In the genomic region with DNA sequence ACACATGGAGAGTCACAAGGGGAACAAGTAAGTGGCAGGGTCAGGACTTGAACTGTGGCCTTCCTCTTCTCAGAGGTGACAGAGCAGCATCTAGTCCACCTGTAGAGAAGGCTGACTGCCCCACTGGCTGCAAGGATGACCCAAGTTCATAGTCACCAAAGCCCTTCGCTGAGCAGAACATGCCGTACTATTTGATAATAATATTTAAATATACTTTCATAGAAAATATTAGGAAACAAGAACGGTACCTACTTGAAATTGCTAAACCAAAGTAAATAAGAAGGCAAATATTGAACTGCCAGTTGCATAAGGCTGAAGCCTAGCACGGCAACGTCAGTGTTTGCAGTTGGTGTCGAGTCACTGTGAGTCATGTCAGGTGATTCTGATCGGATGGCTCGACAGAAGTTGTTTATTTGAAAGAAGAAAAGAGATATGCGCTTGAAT, we compare ENCODE assay signal across 13 mouse cellular contexts.
A peak's percentile ranks its signal among the peaks of the same experiment; 100 is the strongest.
DNase-seq lines count a peak whose midpoint lies in the region; ATAC-seq and TF ChIP-seq lines count a peak whose summit lies in the region.
"Had no signal": no experiment of that assay in that cellular context is flagged by ENCODE, and none has a peak within 500 bp of the region (broad histone marks: within the 10 kb centered on the region; RNA-seq: fewer than 3 reads in every experiment).

No protein-coding gene starts in this region.

- peaks cover 8% of the 10 kb centered on the region; the same call in 1 of the 2 replicates for H3K4me1 ChIP-seq in liver, embryonic 11.5 days (replicated peaks; ENCODE audit: control insufficient read depth, insufficient read depth, low read length)
- peaks cover 16% of the 10 kb centered on the region for H3K4me1 ChIP-seq in intestine, embryonic 16.5 days (ENCODE audit: control insufficient read depth, insufficient read depth, low read length)
- peaks cover 9% of the 10 kb centered on the region; the same call in 1 of the 2 replicates for H3K4me1 ChIP-seq in lung, postnatal 0 days (ENCODE audit: insufficient read depth, low read depth, low read length)
- H3K4me1 ChIP-seq in forebrain, embryonic 13.5 days: no peaks in the 10 kb centered on the region
- H3K4me1 ChIP-seq in hindbrain, embryonic 11.5 days (replicated peaks; ENCODE audit: control insufficient read depth, insufficient read depth, low read length): no peaks in the 10 kb centered on the region
- H3K4me1 ChIP-seq: neural tube, embryonic 12.5 days had no signal

- no peak overlapping the region for H3K27ac ChIP-seq in liver, embryonic 11.5 days (ENCODE audit: low read depth, low read length)
- H3K27ac ChIP-seq in intestine, embryonic 16.5 days (ENCODE audit: low read length): 0 out of 2 replicates have a peak overlapping the region, but pooled peaks have one; percentile 60
- H3K27ac ChIP-seq in lung, postnatal 0 days (ENCODE audit: low read length): peak overlapping the region; percentile 91
- H3K27ac ChIP-seq in forebrain, embryonic 13.5 days: no peak overlapping the region
- H3K27ac ChIP-seq in hindbrain, embryonic 11.5 days (ENCODE audit: low read depth, low read length): no peak overlapping the region
- H3K27ac ChIP-seq: neural tube, embryonic 12.5 days had no signal

- ATAC-seq in liver, embryonic 11.5 days (replicated peaks; ENCODE audit: low FRiP score): no peak
- ATAC-seq in intestine, embryonic 16.5 days: peak; percentile 27; the same call in 1 of the 2 replicates
- peak; percentile 75 for ATAC-seq in lung, postnatal 0 days
- no peak for ATAC-seq in CD4-positive, CD25-positive, alpha-beta regulatory T cell, adult 4 months
- no peak for ATAC-seq in forebrain, embryonic 13.5 days
- ATAC-seq in hindbrain, embryonic 11.5 days (ENCODE audit: low FRiP score): no peak

- no peak overlapping the region for H3K4me2 ChIP-seq in liver, embryonic 11.5 days
- no peak overlapping the region for H3K4me2 ChIP-seq in intestine, embryonic 16.5 days (ENCODE audit: low read depth, low read length)
- no peak overlapping the region for H3K4me2 ChIP-seq in lung, postnatal 0 days (replicated peaks; ENCODE audit: low read depth, low read length)
- H3K4me2 ChIP-seq in forebrain, embryonic 13.5 days: no peak overlapping the region
- H3K4me2 ChIP-seq in hindbrain, embryonic 11.5 days (replicated peaks; ENCODE audit: low read depth, low read length): no peak overlapping the region
- H3K4me2 ChIP-seq: neural tube, embryonic 12.5 days had no signal

- no peaks in the 10 kb centered on the region for H3K9me3 ChIP-seq in liver, embryonic 11.5 days (ENCODE audit: control insufficient read depth, low read length)
- H3K9me3 ChIP-seq in intestine, embryonic 16.5 days (ENCODE audit: control insufficient read depth, low read length): no peaks in the 10 kb centered on the region
- no peaks in the 10 kb centered on the region for H3K9me3 ChIP-seq in lung, postnatal 0 days (ENCODE audit: low read length)
- H3K9me3 ChIP-seq in forebrain, embryonic 13.5 days (replicated peaks): no peaks in the 10 kb centered on the region
- H3K9me3 ChIP-seq in hindbrain, embryonic 11.5 days (ENCODE audit: control insufficient read depth, low read length): no peaks in the 10 kb centered on the region
- H3K9me3 ChIP-seq: megakaryocyte, embryonic 14.5 days; neural tube, embryonic 12.5 days had no signal

- WGBS in liver, embryonic 11.5 days: 53% methylated on average over 9 of the region's 9 CpGs
- WGBS in intestine, embryonic 16.5 days: 46% methylated on average over 9 of the region's 9 CpGs
- 32% methylated on average over 9 of the region's 9 CpGs for WGBS in lung, postnatal 0 days
- WGBS in forebrain, embryonic 13.5 days: 91% methylated on average over 9 of the region's 9 CpGs
- 91% methylated on average over 9 of the region's 9 CpGs for WGBS in hindbrain, embryonic 11.5 days

- H3K36me3 ChIP-seq in liver, embryonic 11.5 days (ENCODE audit: control insufficient read depth, insufficient read depth, low read length): no peaks in the 10 kb centered on the region
- H3K36me3 ChIP-seq in intestine, embryonic 16.5 days (ENCODE audit: control insufficient read depth, insufficient read depth, low read length): no peaks in the 10 kb centered on the region
- H3K36me3 ChIP-seq in lung, postnatal 0 days (ENCODE audit: insufficient read depth, low read length): no peaks in the 10 kb centered on the region
- H3K36me3 ChIP-seq in forebrain, embryonic 13.5 days (ENCODE audit: poor library complexity, severe bottlenecking): no peaks in the 10 kb centered on the region
- H3K36me3 ChIP-seq in hindbrain, embryonic 11.5 days (ENCODE audit: control insufficient read depth, insufficient read depth, low read length): no peaks in the 10 kb centered on the region
- H3K36me3 ChIP-seq: neural tube, embryonic 12.5 days had no signal

- no peaks in the 10 kb centered on the region for H3K27me3 ChIP-seq in liver, embryonic 11.5 days (replicated peaks; ENCODE audit: control insufficient read depth, insufficient read depth, low read length)
- H3K27me3 ChIP-seq in intestine, embryonic 16.5 days (replicated peaks; ENCODE audit: control insufficient read depth, insufficient read depth, low read length): no peaks in the 10 kb centered on the region
- H3K27me3 ChIP-seq in lung, postnatal 0 days (replicated peaks; ENCODE audit: insufficient read depth, low read length): no peaks in the 10 kb centered on the region
- no peaks in the 10 kb centered on the region for H3K27me3 ChIP-seq in forebrain, embryonic 13.5 days
- H3K27me3 ChIP-seq in hindbrain, embryonic 11.5 days (ENCODE audit: control insufficient read depth, insufficient read depth, low read length): no peaks in the 10 kb centered on the region
- H3K27me3 ChIP-seq: megakaryocyte, embryonic 14.5 days; neural tube, embryonic 12.5 days had no signal

- no peak overlapping the region for H3K4me3 ChIP-seq in liver, embryonic 11.5 days (ENCODE audit: low read depth, low read length)
- no peak overlapping the region for H3K4me3 ChIP-seq in intestine, embryonic 16.5 days (ENCODE audit: low read length)
- no peak overlapping the region for H3K4me3 ChIP-seq in lung, postnatal 0 days (ENCODE audit: low read depth, low read length)
- no peak overlapping the region for H3K4me3 ChIP-seq in forebrain, embryonic 13.5 days
- H3K4me3 ChIP-seq in hindbrain, embryonic 11.5 days (ENCODE audit: low read depth, low read length): no peak overlapping the region
- H3K4me3 ChIP-seq: megakaryocyte, embryonic 14.5 days; neural tube, embryonic 12.5 days had no signal

- TF ChIP-seq EP300 in lung, postnatal 0 days (IDR thresholded peaks at IDR 0.05): peak; percentile 100

- TF ChIP-seq CTCF in lung, postnatal 0 days (IDR thresholded peaks at IDR 0.05): no peak

- no peak overlapping the region for H3K9ac ChIP-seq in liver, embryonic 11.5 days (ENCODE audit: low read depth, low read length)
- no peak overlapping the region for H3K9ac ChIP-seq in intestine, embryonic 16.5 days (ENCODE audit: low read depth, low read length)
- H3K9ac ChIP-seq in lung, postnatal 0 days (replicated peaks; ENCODE audit: low read depth): no peak overlapping the region
- H3K9ac ChIP-seq in forebrain, embryonic 13.5 days: no peak overlapping the region
- H3K9ac ChIP-seq in hindbrain, embryonic 11.5 days (ENCODE audit: low read depth, low read length): no peak overlapping the region
- H3K9ac ChIP-seq: neural tube, embryonic 12.5 days had no signal

- peak; percentile 47 for DNase-seq in liver
- DNase-seq in liver, embryonic 11.5 days (ENCODE audit: low spot score): no peak
- DNase-seq in lung, postnatal 0 days (ENCODE audit: low spot score): peak; percentile 95
- DNase-seq in yolk sac, embryonic 10.5 days (ENCODE audit: low spot score): peak; percentile 82
- DNase-seq in hindbrain, embryonic 11.5 days (ENCODE audit: low spot score): no peak
- DNase-seq: heart, postnatal 36 days; kidney, postnatal 10 days; thymus, adult 18-20 months had no signal

Comparison
In these comparisons a context has a peak if more than half of its experiments do, and no peak if none do; other contexts are left out.
1. DNase-seq: peak in liver (single experiment), lung, postnatal 0 days (single experiment) and yolk sac, embryonic 10.5 days (single experiment); none in liver, embryonic 11.5 days (single experiment) and hindbrain, embryonic 11.5 days (single experiment).
2. ATAC-seq: peak in intestine, embryonic 16.5 days (single experiment) and lung, postnatal 0 days (single experiment); none in liver, embryonic 11.5 days (single experiment), CD4-positive, CD25-positive, alpha-beta regulatory T cell, adult 4 months (single experiment), forebrain, embryonic 13.5 days (single experiment) and hindbrain, embryonic 11.5 days (single experiment).
3. H3K27ac ChIP-seq: peak in intestine, embryonic 16.5 days (single experiment) and lung, postnatal 0 days (single experiment); none in liver, embryonic 11.5 days (single experiment), forebrain, embryonic 13.5 days (single experiment) and hindbrain, embryonic 11.5 days (single experiment).